Mouse (Mus musculus): ENCODE measurements around the gene Gtf3c2.

Gtf3c2 gene

GRCm38 (mm10) chr5:31198616-31199320 is 18.8 kb upstream of the Gtf3c2 start:
- DNase-seq (ENCODE audit: extremely low read depth, insufficient read length, low spot score) = no peak

- no peak for DNase-seq (ENCODE audit: extremely low read depth, insufficient read length, low spot score)
These were observed 18.2 kb upstream of the Gtf3c2 start for GRCm38 (mm10) chr5:31198170-31198569.

GRCm38 (mm10) chr5:31197072-31197471 is 17.1 kb upstream of the Gtf3c2 start:
- no peak for DNase-seq (ENCODE audit: extremely low read depth, insufficient read length, low spot score)

- no peak for DNase-seq (ENCODE audit: extremely low read depth, insufficient read length, low spot score)
These were observed 16.3 kb upstream of the Gtf3c2 start for GRCm38 (mm10) chr5:31196207-31196606.

- DNase-seq (ENCODE audit: extremely low read depth, insufficient read length, low spot score) = no peak
These were observed 15.7 kb upstream of the Gtf3c2 start for GRCm38 (mm10) chr5:31195671-31196070.

- no peak for DNase-seq (ENCODE audit: extremely low read depth, insufficient read length, low spot score)
These were observed 14.8 kb upstream of the Gtf3c2 start for GRCm38 (mm10) chr5:31194486-31195485.

GRCm38 (mm10) chr5:31193631-31194281 is 13.8 kb upstream of the Gtf3c2 start:
- DNase-seq (ENCODE audit: extremely low read depth, insufficient read length, low spot score) = no peak

GRCm38 (mm10) chr5:31192939-31193630 is 13.1 kb upstream of the Gtf3c2 start, which contains the start of the genes Snx17 and Eif2b4:
Snx17 (plus strand) TSS chr5:31193227.
Eif2b4 (minus strand) TSS chr5:31193430.
- DNase-seq (ENCODE audit: extremely low read depth, insufficient read length, low spot score) = peak; percentile 98

GRCm38 (mm10) chr5:31192045-31192938 is 12.3 kb upstream of the Gtf3c2 start:
- DNase-seq (ENCODE audit: extremely low read depth, insufficient read length, low spot score) = no peak

GRCm38 (mm10) chr5:31190201-31190600 is 10.3 kb upstream of the Gtf3c2 start:
- no peak for DNase-seq (ENCODE audit: extremely low read depth, insufficient read length, low spot score)

GRCm38 (mm10) chr5:31188223-31188840 is 8.4 kb upstream of the Gtf3c2 start:
- DNase-seq (ENCODE audit: extremely low read depth, insufficient read length, low spot score) = no peak

GRCm38 (mm10) chr5:31183678-31184077 is 3.7 kb upstream of the Gtf3c2 start:
- DNase-seq (ENCODE audit: extremely low read depth, insufficient read length, low spot score) = no peak

GRCm38 (mm10) chr5:31181183-31181770 is 1.3 kb upstream of the Gtf3c2 start:
- no peak for DNase-seq (ENCODE audit: extremely low read depth, insufficient read length, low spot score)

GRCm38 (mm10) chr5:31179301-31179765 is 611 bp downstream of the Gtf3c2 start:
- DNase-seq (ENCODE audit: extremely low read depth, insufficient read length, low spot score) = peak; percentile 69

GRCm38 (mm10) chr5:31168630-31169029 is 11.3 kb downstream of the Gtf3c2 start:
- no peak for DNase-seq (ENCODE audit: extremely low read depth, insufficient read length, low spot score)

- DNase-seq (ENCODE audit: extremely low read depth, insufficient read length, low spot score) = no peak
These were observed 15.1 kb downstream of the Gtf3c2 start for GRCm38 (mm10) chr5:31164878-31165277.

- DNase-seq (ENCODE audit: extremely low read depth, insufficient read length, low spot score) = no peak
These were observed 17.5 kb downstream of the Gtf3c2 start for GRCm38 (mm10) chr5:31162462-31162861.

GRCm38 (mm10) chr5:31154152-31154553 is 25.8 kb downstream of the Gtf3c2 start, which contains the start of gene Mpv17:
Mpv17 (minus strand) TSS chr5:31154251.
- DNase-seq (ENCODE audit: extremely low read depth, insufficient read length, low spot score) = peak; percentile 78
